Mouse (Mus musculus) neural tube, embryonic 11.5 days (tissue): ENCODE results near the gene Zfand3. TPM values are rescaled to one million over a fixed set of nuclear protein-coding genes. Genes with fewer than 3 reads are reported as not detected.

ENCODE experiments used
- ATAC-seq: fragments of 200-750 bp; cut with Nextera tagmentation; 2 replicates; pipeline ENCODE4 v1.8.0; 2017; ENCODE audit warnings: moderate number of reproducible peaks, mild to moderate bottlenecking, moderate TSS enrichment, moderate library complexity; ENCODE audit not compliant: insufficient read depth, low FRiP score, low TSS enrichment
- DNase-seq: peaks from one replicate; pipeline ENCODE4 v3.0.0-alpha.2; 2015; ENCODE audit warnings: low spot score
- H3K27ac ChIP-seq: fragments of 300-500 bp; sonication (generic); 2 replicates; pipeline ENCODE4 v1.5.1; 2014; ENCODE audit warnings: low read depth, mild to moderate bottlenecking, low read length
- H3K27me3 ChIP-seq: fragments of 300-500 bp; sonication (generic); 2 replicates; pipeline ENCODE4 v1.6.1; 2014; ENCODE audit warnings: mild to moderate bottlenecking, low read length, mixed read lengths; ENCODE audit not compliant: control insufficient read depth, insufficient read depth
- H3K36me3 ChIP-seq: fragments of 300-500 bp; sonication (generic); 2 replicates; pipeline ENCODE4 v1.6.1; 2014; ENCODE audit warnings: mild to moderate bottlenecking, low read length, moderate library complexity, mixed read lengths; ENCODE audit not compliant: control insufficient read depth, insufficient read depth
- H3K4me1 ChIP-seq: fragments of 300-500 bp; sonication (generic); 2 replicates; pipeline ENCODE4 v1.6.1; 2014; ENCODE audit warnings: low read length, mixed read lengths; ENCODE audit not compliant: control insufficient read depth, insufficient read depth
- H3K4me2 ChIP-seq: fragments of 300-500 bp; sonication (generic); 2 replicates; pipeline ENCODE4 v1.6.1; 2014; ENCODE audit warnings: low read depth, mild to moderate bottlenecking, moderate library complexity
- H3K4me3 ChIP-seq: fragments of 300-500 bp; sonication (generic); 2 replicates; pipeline ENCODE4 v1.5.1; 2014; ENCODE audit warnings: low read depth, low read length
- H3K9ac ChIP-seq: fragments of 300-500 bp; sonication (generic); 2 replicates; pipeline ENCODE4 v1.6.1; 2014; ENCODE audit warnings: mild to moderate bottlenecking, low read length
- H3K9me3 ChIP-seq: fragments of 300-500 bp; sonication (generic); 2 replicates; pipeline ENCODE4 v1.6.1; 2016; ENCODE audit warnings: low read length; ENCODE audit not compliant: control insufficient read depth
- WGBS: fragments of 180-500 bp; shearing (Covaris S2); extraction: QIAGEN DNeasy Blood & Tissue Kit; methylation state at CpG from one replicate; pipeline ENCODE4 v1.1.7; 2014; 5-methylcytosine and 5-hydroxymethylcytosine counted together
- polyA plus RNA-seq: library from polyadenylated mRNA; unstranded; fragments of >200 nt; fragmentation: Nextera tagmentation; extraction: Ambion mirVana; gene quantifications from 2 replicates; pipeline ENCODE4 v1.2.1, GENCODE M21; 2014

Zfand3 gene
- polyA plus RNA-seq, 1 experiment from 2014 or later = 67.0 TPM

GRCm38 (mm10) chr17:30162983-30163382 lies 158.4 kb downstream of the Zfand3 start:
- no peak for ATAC-seq
- Histone ChIP-seq H3K27me3 (no peaks in the 10 kb centered on the region), H3K4me2 (no peak overlapping the region), H3K9me3 (no peaks in the 10 kb centered on the region), H3K4me3 (no peak overlapping the region), H3K36me3 (no peaks in the 10 kb centered on the region), H3K27ac (no peak overlapping the region), H3K9ac (no peak overlapping the region), H3K4me1 (peaks cover 14% of the 10 kb centered on the region)
- WGBS = 93% methylated on average over 5 of the region's 5 CpGs
- DNase-seq = no peak

GRCm38 (mm10) chr17:30163793-30164192 lies 159.3 kb downstream of the Zfand3 start:
- DNase-seq = no peak
- Histone ChIP-seq H3K4me3 (no peak overlapping the region), H3K27me3 (no peaks in the 10 kb centered on the region), H3K9ac (no peak overlapping the region), H3K4me2 (no peak overlapping the region), H3K27ac (no peak overlapping the region), H3K36me3 (no peaks in the 10 kb centered on the region), H3K4me1 (peaks cover 9% of the 10 kb centered on the region), H3K9me3 (no peaks in the 10 kb centered on the region)
- no peak for ATAC-seq
- 77% methylated on average over 6 of the region's 6 CpGs for WGBS

- ATAC-seq = no peak
- no peaks in the 10 kb centered on the region for H3K27me3 ChIP-seq
- H3K9me3 ChIP-seq = no peaks in the 10 kb centered on the region
- H3K27ac ChIP-seq = no peak overlapping the region
- peaks cover 4% of the 10 kb centered on the region; the same call in 1 of the 2 replicates for H3K4me1 ChIP-seq
- no peak overlapping the region for H3K9ac ChIP-seq
- no peak for DNase-seq
- no peak overlapping the region for H3K4me3 ChIP-seq
- 83% methylated on average over 9 of the region's 9 CpGs for WGBS
- H3K4me2 ChIP-seq = no peak overlapping the region
- no peaks in the 10 kb centered on the region for H3K36me3 ChIP-seq
Observed at GRCm38 (mm10) chr17:30164818-30165217, 160.3 kb downstream of the Zfand3 start.

GRCm38 (mm10) chr17:30177435-30177834 lies 172.9 kb downstream of the Zfand3 start:
- ATAC-seq = no peak
- 98% methylated on average over 4 of the region's 4 CpGs for WGBS
- 0 out of 2 replicates have a peak, but pooled peaks cover 2% of the 10 kb centered on the region for H3K36me3 ChIP-seq
- H3K9me3 ChIP-seq = no peaks in the 10 kb centered on the region
- H3K4me1 ChIP-seq = no peaks in the 10 kb centered on the region
- H3K4me2 ChIP-seq = no peak overlapping the region
- no peak overlapping the region for H3K9ac ChIP-seq
- no peaks in the 10 kb centered on the region for H3K27me3 ChIP-seq
- H3K4me3 ChIP-seq = no peak overlapping the region
- DNase-seq = no peak
- no peak overlapping the region for H3K27ac ChIP-seq

DNA sequence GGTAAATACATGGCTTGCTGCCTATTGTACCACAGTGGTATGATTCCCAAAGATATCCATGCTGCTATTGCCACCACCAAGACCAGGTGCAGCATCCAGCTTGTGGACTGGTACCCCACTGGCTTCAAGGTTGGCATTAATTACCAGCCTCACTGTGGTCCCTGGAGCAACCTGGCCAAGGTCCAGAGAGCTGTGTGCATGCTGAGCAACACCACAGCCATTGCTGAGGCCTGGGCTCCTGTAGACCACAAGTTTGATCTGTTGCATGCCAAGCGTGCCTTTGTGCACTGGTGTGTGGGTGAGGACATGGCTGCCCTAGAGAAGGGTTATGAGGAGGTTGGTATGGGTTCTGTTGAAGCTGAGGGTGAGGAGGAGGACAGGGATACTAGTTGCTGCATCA lies 173.9 kb downstream of the Zfand3 start:
- Histone ChIP-seq H3K4me2 (no peak overlapping the region), H3K27ac (no peak overlapping the region), H3K9me3 (no peaks in the 10 kb centered on the region), H3K4me1 (no peaks in the 10 kb centered on the region), H3K9ac (no peak overlapping the region), H3K4me3 (no peak overlapping the region), H3K27me3 (no peaks in the 10 kb centered on the region), H3K36me3 (0 out of 2 replicates have a peak, but pooled peaks cover 2% of the 10 kb centered on the region)
- ATAC-seq = no peak
- no peak for DNase-seq
- 100% methylated on average over 1 of the region's 1 CpGs for WGBS

DNA sequence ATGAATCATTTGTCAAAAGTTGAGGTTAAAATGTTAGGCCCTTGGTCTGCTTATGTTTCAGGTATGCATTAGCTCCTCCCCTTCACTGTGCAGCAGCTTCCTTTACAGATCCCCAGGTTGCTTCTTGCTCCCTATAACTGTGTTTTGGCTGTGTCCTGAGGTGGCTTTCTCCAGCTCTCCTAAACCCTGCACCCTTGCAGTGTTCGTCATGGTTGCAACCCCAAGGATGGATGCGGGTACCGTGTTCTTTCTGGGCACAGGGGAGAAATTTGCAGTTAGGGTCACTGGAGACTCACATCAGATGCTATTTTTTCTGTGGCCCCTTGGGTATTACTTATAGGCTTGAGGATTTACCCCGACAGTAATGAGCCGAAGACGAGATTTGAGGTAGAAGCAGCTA lies 175.7 kb downstream of the Zfand3 start:
- no peak overlapping the region for H3K4me3 ChIP-seq
- H3K4me1 ChIP-seq = no peaks in the 10 kb centered on the region
- no peak for DNase-seq
- no peaks in the 10 kb centered on the region for H3K9me3 ChIP-seq
- 90% methylated on average over 6 of the region's 6 CpGs for WGBS
- H3K36me3 ChIP-seq = 0 out of 2 replicates have a peak, but pooled peaks cover 2% of the 10 kb centered on the region
- no peak for ATAC-seq
- H3K27me3 ChIP-seq = no peaks in the 10 kb centered on the region
- H3K4me2 ChIP-seq = no peak overlapping the region
- no peak overlapping the region for H3K9ac ChIP-seq
- no peak overlapping the region for H3K27ac ChIP-seq

- H3K27ac ChIP-seq = no peak overlapping the region
- DNase-seq = no peak
- 91% methylated on average over 4 of the region's 4 CpGs for WGBS
- ATAC-seq = no peak
- no peak overlapping the region for H3K9ac ChIP-seq
- 0 out of 2 replicates have a peak, but pooled peaks cover 2% of the 10 kb centered on the region for H3K36me3 ChIP-seq
- H3K27me3 ChIP-seq = no peaks in the 10 kb centered on the region
- H3K4me3 ChIP-seq = no peak overlapping the region
- H3K4me1 ChIP-seq = no peaks in the 10 kb centered on the region
- no peak overlapping the region for H3K4me2 ChIP-seq
- H3K9me3 ChIP-seq = no peaks in the 10 kb centered on the region
Observed at GRCm38 (mm10) chr17:30181554-30181953, 177.0 kb downstream of the Zfand3 start.

- Histone ChIP-seq H3K27me3 (no peaks in the 10 kb centered on the region), H3K27ac (no peak overlapping the region), H3K9me3 (no peaks in the 10 kb centered on the region), H3K4me3 (no peak overlapping the region), H3K4me1 (no peaks in the 10 kb centered on the region), H3K36me3 (0 out of 2 replicates have a peak, but pooled peaks cover 2% of the 10 kb centered on the region), H3K4me2 (no peak overlapping the region), H3K9ac (no peak overlapping the region)
- no peak for ATAC-seq
- WGBS = 83% methylated on average over 2 of the region's 2 CpGs
- DNase-seq = no peak
Observed at GRCm38 (mm10) chr17:30182063-30182462, 177.5 kb downstream of the Zfand3 start.

DNA sequence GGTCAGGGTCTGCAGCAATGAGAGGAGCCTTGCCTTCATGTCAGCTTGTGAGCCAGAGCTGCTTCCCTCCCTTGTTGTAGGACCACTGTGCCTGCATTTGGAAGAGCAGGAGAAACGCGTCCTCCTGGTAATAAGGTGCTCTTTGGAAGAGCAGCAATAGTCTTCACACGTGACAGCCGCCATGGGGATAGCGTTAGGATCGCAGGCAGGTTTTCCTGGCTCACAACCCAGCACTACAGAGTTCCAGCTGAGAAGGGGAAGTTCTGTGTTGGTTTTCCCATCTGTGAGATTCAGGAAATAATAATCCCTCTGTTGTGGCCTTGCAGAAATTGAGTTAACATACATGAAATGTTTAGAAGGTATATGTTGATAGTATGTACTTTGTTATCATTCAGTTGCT lies 179.0 kb downstream of the Zfand3 start:
- no peak for ATAC-seq
- H3K36me3 ChIP-seq = no peaks in the 10 kb centered on the region
- H3K4me2 ChIP-seq = no peak overlapping the region
- 90% methylated on average over 6 of the region's 6 CpGs for WGBS
- H3K4me1 ChIP-seq = peaks cover 11% of the 10 kb centered on the region
- no peak overlapping the region for H3K9ac ChIP-seq
- DNase-seq = no peak
- no peaks in the 10 kb centered on the region for H3K9me3 ChIP-seq
- no peaks in the 10 kb centered on the region for H3K27me3 ChIP-seq
- no peak overlapping the region for H3K4me3 ChIP-seq
- H3K27ac ChIP-seq = no peak overlapping the region
